Mouse (Mus musculus): ENCODE data around the gene Cd163l1.

DNA sequence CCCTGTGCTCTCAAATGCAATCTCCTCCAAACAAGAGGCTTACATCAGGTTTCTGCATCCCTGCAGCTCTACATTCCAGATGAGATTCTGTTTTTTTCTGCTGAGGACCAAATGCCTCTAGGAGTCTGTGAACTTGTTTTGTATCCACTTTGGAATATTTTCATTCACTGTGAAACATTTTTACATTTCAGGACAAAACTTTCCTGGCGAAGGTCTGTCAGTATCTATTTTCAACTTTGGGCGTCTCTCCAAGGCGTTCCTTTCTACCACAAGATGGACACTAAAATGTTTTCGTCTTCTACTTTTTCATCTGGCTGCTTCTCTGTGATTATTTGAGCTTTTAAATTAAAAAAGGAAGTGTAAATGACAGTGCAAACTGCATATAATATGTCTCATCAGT lies 24.0 kb upstream of the Cd163l1 start:
- TF ChIP-seq CTCF (IDR thresholded peaks at IDR 0.05; ENCODE audit: low read depth) (no peak), EP300 (IDR thresholded peaks at IDR 0.05; ENCODE audit: low read depth) (no peak)

All from liver, postnatal 0 days (tissue).